Mouse (Mus musculus): ENCODE data around the gene Rsc1a1. TPM values are rescaled to one million over a fixed set of nuclear protein-coding genes. Genes with fewer than 3 reads are reported as not detected.

Gene Rsc1a1
- polyA plus RNA-seq, 1 experiment from 2014 or later = 0.72 TPM

DNA sequence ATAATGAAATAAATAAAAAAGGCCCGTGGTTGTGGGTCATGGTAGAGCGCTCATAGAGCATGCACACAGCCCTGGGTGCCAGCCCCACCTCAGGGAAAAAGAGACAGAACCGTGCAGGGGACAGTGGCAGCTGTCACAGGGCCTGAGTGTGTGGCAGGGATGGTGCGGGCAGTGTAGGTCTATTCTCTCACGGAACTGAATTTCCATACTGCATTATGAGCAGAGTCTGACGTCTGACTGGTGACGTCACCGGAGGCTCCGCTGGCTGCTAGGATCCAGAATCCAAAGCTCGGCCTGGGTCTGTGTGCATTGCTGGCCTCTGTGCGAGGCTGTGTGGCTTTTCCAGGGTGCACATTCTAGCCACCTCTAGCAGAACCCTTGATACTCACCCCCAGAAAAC, 24.5 kb downstream of the Rsc1a1 start:
- no peak overlapping the region for H3K4me2 ChIP-seq (ENCODE audit: low read length)
- no peak for ATAC-seq (ENCODE audit: insufficient number of reproducible peaks, insufficient read depth, low FRiP score, low read depth)
- H3K9ac ChIP-seq (ENCODE audit: low read length) = no peak overlapping the region
- H3K27ac ChIP-seq (replicated peaks in 1 of 2; ENCODE audit: control insufficient read depth in 1 of 2, insufficient read depth in 1 of 2, low read depth in 2 of 2, low read length in 2 of 2) = no peak overlapping the region
- peaks cover 25 to 31% of the 10 kb centered on the region in 2 experiments for H3K4me1 ChIP-seq (ENCODE audit: control insufficient read depth in 2 of 2, insufficient read depth in 2 of 2, low read length in 2 of 2)
- H3K9me3 ChIP-seq (ENCODE audit: control insufficient read depth, low read length) = no peaks in the 10 kb centered on the region
- no peak overlapping the region for H3K4me3 ChIP-seq (ENCODE audit: control insufficient read depth in 1 of 2, insufficient read depth in 1 of 2, low read depth in 1 of 2, low read length in 2 of 2)
- no peaks in the 10 kb centered on the region for H3K27me3 ChIP-seq (ENCODE audit: control insufficient read depth, insufficient read depth, low read length)
- peaks cover 44% of the 10 kb centered on the region for H3K36me3 ChIP-seq (ENCODE audit: control insufficient read depth, insufficient read depth, low read length)
- WGBS = 90% methylated on average over 11 of the region's 11 CpGs

GRCm38 (mm10) chr4:141659739-141660138, 25.7 kb downstream of the Rsc1a1 start:
- Histone ChIP-seq H3K27me3 (ENCODE audit: control insufficient read depth, insufficient read depth, low read length) (no peaks in the 10 kb centered on the region), H3K9ac (ENCODE audit: low read length) (no peak overlapping the region), H3K4me1 (ENCODE audit: control insufficient read depth in 2 of 2, insufficient read depth in 2 of 2, low read length in 2 of 2) (peaks cover 24 to 28% of the 10 kb centered on the region in 2 experiments), H3K4me2 (ENCODE audit: low read length) (no peak overlapping the region), H3K9me3 (ENCODE audit: control insufficient read depth, low read length) (no peaks in the 10 kb centered on the region), H3K4me3 (ENCODE audit: control insufficient read depth in 1 of 2, insufficient read depth in 1 of 2, low read depth in 1 of 2, low read length in 2 of 2) (no peak overlapping the region), H3K36me3 (ENCODE audit: control insufficient read depth, insufficient read depth, low read length) (peaks cover 46% of the 10 kb centered on the region), H3K27ac (replicated peaks in 1 of 2; ENCODE audit: control insufficient read depth in 1 of 2, insufficient read depth in 1 of 2, low read depth in 2 of 2, low read length in 2 of 2) (no peak overlapping the region)
- ATAC-seq (ENCODE audit: insufficient number of reproducible peaks, insufficient read depth, low FRiP score, low read depth) = no peak
- WGBS = 64% methylated on average over 4 of the region's 4 CpGs

GRCm38 (mm10) chr4:141658846-141659484, 26.4 kb downstream of the Rsc1a1 start:
- no peak for ATAC-seq (ENCODE audit: insufficient number of reproducible peaks, insufficient read depth, low FRiP score, low read depth)
- 84% methylated on average over 6 of the region's 6 CpGs for WGBS

GRCm38 (mm10) chr4:141656932-141657331, 28.5 kb downstream of the Rsc1a1 start:
- H3K9ac ChIP-seq (ENCODE audit: low read length) = no peak overlapping the region

More at GRCm38 (mm10) chr4:141658846-141659484, 26.4 kb downstream of the Rsc1a1 start:
- Histone ChIP-seq H3K4me2 (ENCODE audit: low read length) (no peak overlapping the region), H3K4me1 (ENCODE audit: control insufficient read depth in 2 of 2, insufficient read depth in 2 of 2, low read length in 2 of 2) (peaks cover 20 to 24% of the 10 kb centered on the region in 2 experiments), H3K9me3 (ENCODE audit: control insufficient read depth, low read length) (no peaks in the 10 kb centered on the region), H3K4me3 (ENCODE audit: control insufficient read depth in 1 of 2, insufficient read depth in 1 of 2, low read depth in 1 of 2, low read length in 2 of 2) (no peak overlapping the region), H3K27ac (replicated peaks in 1 of 2; ENCODE audit: control insufficient read depth in 1 of 2, insufficient read depth in 1 of 2, low read depth in 2 of 2, low read length in 2 of 2) (no peak overlapping the region), H3K27me3 (ENCODE audit: control insufficient read depth, insufficient read depth, low read length) (no peaks in the 10 kb centered on the region), H3K9ac (ENCODE audit: low read length) (no peak overlapping the region), H3K36me3 (ENCODE audit: control insufficient read depth, insufficient read depth, low read length) (peaks cover 50% of the 10 kb centered on the region)

GRCm38 (mm10) chr4:141655908-141656608, 29.3 kb downstream of the Rsc1a1 start:
- WGBS = 70% methylated on average over 12 of the region's 12 CpGs
- Histone ChIP-seq H3K9ac (ENCODE audit: low read length) (peak overlapping the region; percentile 21; the same call in 1 of the 2 replicates), H3K27me3 (ENCODE audit: control insufficient read depth, insufficient read depth, low read length) (no peaks in the 10 kb centered on the region), H3K36me3 (ENCODE audit: control insufficient read depth, insufficient read depth, low read length) (peaks cover 63% of the 10 kb centered on the region), H3K27ac (replicated peaks in 1 of 2; ENCODE audit: control insufficient read depth in 1 of 2, insufficient read depth in 1 of 2, low read depth in 2 of 2, low read length in 2 of 2) (peak overlapping the region; percentile 5 to 47; a peak in 3 of 4 replicates), H3K9me3 (ENCODE audit: control insufficient read depth, low read length) (no peaks in the 10 kb centered on the region), H3K4me3 (ENCODE audit: control insufficient read depth in 1 of 2, insufficient read depth in 1 of 2, low read depth in 1 of 2, low read length in 2 of 2) (no peak overlapping the region), H3K4me1 (ENCODE audit: control insufficient read depth in 2 of 2, insufficient read depth in 2 of 2, low read length in 2 of 2) (peaks cover 18 to 25% of the 10 kb centered on the region in 2 experiments), H3K4me2 (ENCODE audit: low read length) (no peak overlapping the region)
- ATAC-seq (ENCODE audit: insufficient number of reproducible peaks, insufficient read depth, low FRiP score, low read depth) = no peak

More at GRCm38 (mm10) chr4:141656932-141657331, 28.5 kb downstream of the Rsc1a1 start:
- ATAC-seq (ENCODE audit: insufficient number of reproducible peaks, insufficient read depth, low FRiP score, low read depth) = no peak
- Histone ChIP-seq H3K4me2 (ENCODE audit: low read length) (no peak overlapping the region), H3K4me3 (ENCODE audit: control insufficient read depth in 1 of 2, insufficient read depth in 1 of 2, low read depth in 1 of 2, low read length in 2 of 2) (no peak overlapping the region), H3K9me3 (ENCODE audit: control insufficient read depth, low read length) (no peaks in the 10 kb centered on the region), H3K27me3 (ENCODE audit: control insufficient read depth, insufficient read depth, low read length) (no peaks in the 10 kb centered on the region), H3K4me1 (ENCODE audit: control insufficient read depth in 2 of 2, insufficient read depth in 2 of 2, low read length in 2 of 2) (peaks cover 18 to 19% of the 10 kb centered on the region in 2 experiments), H3K27ac (replicated peaks in 1 of 2; ENCODE audit: control insufficient read depth in 1 of 2, insufficient read depth in 1 of 2, low read depth in 2 of 2, low read length in 2 of 2) (peak overlapping the region in 1 of 2 experiments; percentile 47; a peak in 1 of 4 replicates), H3K36me3 (ENCODE audit: control insufficient read depth, insufficient read depth, low read length) (peaks cover 63% of the 10 kb centered on the region)
- WGBS = 71% methylated on average over 8 of the region's 8 CpGs

DNA sequence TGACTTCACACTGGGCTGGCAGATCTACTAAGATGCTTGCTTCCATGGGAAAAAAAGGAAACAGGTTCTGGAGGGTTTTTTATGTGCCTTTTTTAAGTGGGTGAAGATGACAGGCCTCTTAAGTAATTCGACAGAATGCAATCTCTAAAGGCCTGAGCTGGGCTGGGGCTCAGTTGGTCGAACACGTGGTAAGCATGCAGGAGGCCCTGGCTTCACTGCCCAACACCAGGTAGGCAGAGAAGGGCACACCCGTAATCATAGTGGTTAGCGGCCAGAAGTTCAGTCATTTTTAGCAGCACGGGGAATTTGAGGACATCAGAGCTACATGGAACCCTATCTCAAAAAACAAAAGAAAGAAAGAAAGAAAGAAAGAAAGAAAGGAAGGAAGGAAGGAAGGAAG, 30.9 kb downstream of the Rsc1a1 start:
- Histone ChIP-seq H3K36me3 (ENCODE audit: control insufficient read depth, insufficient read depth, low read length) (peaks cover 48% of the 10 kb centered on the region), H3K9ac (ENCODE audit: low read length) (no peak overlapping the region), H3K4me1 (ENCODE audit: control insufficient read depth in 2 of 2, insufficient read depth in 2 of 2, low read length in 2 of 2) (peaks cover 18 to 27% of the 10 kb centered on the region in 2 experiments), H3K27me3 (ENCODE audit: control insufficient read depth, insufficient read depth, low read length) (no peaks in the 10 kb centered on the region), H3K9me3 (ENCODE audit: control insufficient read depth, low read length) (no peaks in the 10 kb centered on the region), H3K27ac (replicated peaks in 1 of 2; ENCODE audit: control insufficient read depth in 1 of 2, insufficient read depth in 1 of 2, low read depth in 2 of 2, low read length in 2 of 2) (no peak overlapping the region), H3K4me2 (ENCODE audit: low read length) (no peak overlapping the region), H3K4me3 (ENCODE audit: control insufficient read depth in 1 of 2, insufficient read depth in 1 of 2, low read depth in 1 of 2, low read length in 2 of 2) (no peak overlapping the region)
- WGBS = 67% methylated on average over 6 of the region's 6 CpGs
- no peak for ATAC-seq (ENCODE audit: insufficient number of reproducible peaks, insufficient read depth, low FRiP score, low read depth)

DNA sequence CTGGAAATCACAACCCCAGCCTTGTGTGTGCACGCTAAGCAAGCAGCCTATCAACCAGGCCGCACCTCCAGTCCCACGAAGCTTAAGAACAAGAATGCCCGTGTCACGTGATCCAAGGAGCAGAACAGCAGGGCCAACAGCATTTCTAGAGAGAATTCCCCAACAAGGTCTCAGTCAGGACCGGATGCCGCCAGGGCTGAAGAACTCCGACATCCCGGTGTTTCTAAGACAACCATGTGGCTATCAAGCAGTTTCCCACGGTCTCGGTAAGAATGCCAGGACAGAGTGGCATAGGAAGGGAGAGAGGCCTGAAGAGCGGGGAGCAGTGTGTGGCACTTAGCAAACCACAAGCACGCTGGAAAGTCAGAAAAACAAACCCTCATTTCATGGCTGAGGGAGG, 31.6 kb downstream of the Rsc1a1 start:
- H3K4me1 ChIP-seq (ENCODE audit: control insufficient read depth in 2 of 2, insufficient read depth in 2 of 2, low read length in 2 of 2) = peaks cover 18 to 30% of the 10 kb centered on the region in 2 experiments

More for the DNA sequence above, 31.6 kb downstream of the Rsc1a1 start:
- H3K4me3 ChIP-seq (ENCODE audit: control insufficient read depth in 1 of 2, insufficient read depth in 1 of 2, low read depth in 1 of 2, low read length in 2 of 2) = no peak overlapping the region
- peaks cover 49% of the 10 kb centered on the region for H3K36me3 ChIP-seq (ENCODE audit: control insufficient read depth, insufficient read depth, low read length)
- no peak for ATAC-seq (ENCODE audit: insufficient number of reproducible peaks, insufficient read depth, low FRiP score, low read depth)
- no peaks in the 10 kb centered on the region for H3K27me3 ChIP-seq (ENCODE audit: control insufficient read depth, insufficient read depth, low read length)
- H3K9ac ChIP-seq (ENCODE audit: low read length) = no peak overlapping the region
- no peak overlapping the region for H3K4me2 ChIP-seq (ENCODE audit: low read length)
- WGBS = 86% methylated on average over 13 of the region's 13 CpGs
- no peaks in the 10 kb centered on the region for H3K9me3 ChIP-seq (ENCODE audit: control insufficient read depth, low read length)
- no peak overlapping the region for H3K27ac ChIP-seq (replicated peaks in 1 of 2; ENCODE audit: control insufficient read depth in 1 of 2, insufficient read depth in 1 of 2, low read depth in 2 of 2, low read length in 2 of 2)

Data from heart, embryonic 14.5 days (tissue).